Mouse (Mus musculus) neural tube, embryonic 12.5 days (tissue): ENCODE data around the gene Pitpna. TPM values are rescaled to one million over a fixed set of nuclear protein-coding genes. Genes with fewer than 3 reads are reported as not detected.
"Not testable (repeated sequence)": the region's sequence is repeated elsewhere in the genome, so short reads cannot be mapped to it uniquely, and the experiment has no call there.

Source experiments
- ATAC-seq: fragments of 200-750 bp; cut with Nextera tagmentation; 2 replicates; pipeline ENCODE4 v1.8.0; 2017; ENCODE audit warnings: low read depth, mild to moderate bottlenecking, moderate TSS enrichment, moderate library complexity; ENCODE audit not compliant: low FRiP score
- H3K27ac ChIP-seq: fragments of 300-500 bp; sonication (generic); 2 replicates; pipeline ENCODE4 v1.5.1; 2016
- H3K27me3 ChIP-seq: fragments of 300-500 bp; sonication (generic); replicated peaks from 2 replicates; pipeline ENCODE4 v1.6.1; 2016; ENCODE audit warnings: mild to moderate bottlenecking
- H3K36me3 ChIP-seq: fragments of 300-500 bp; sonication (generic); 2 replicates; pipeline ENCODE4 v1.6.1; 2016; ENCODE audit warnings: mild to moderate bottlenecking
- H3K4me1 ChIP-seq: fragments of 300-500 bp; sonication (generic); 2 replicates; pipeline ENCODE4 v1.6.1; 2016
- H3K4me2 ChIP-seq: fragments of 300-500 bp; sonication (generic); replicated peaks from 2 replicates; pipeline ENCODE4 v1.6.1; 2016; ENCODE audit warnings: mild to moderate bottlenecking
- H3K4me3 ChIP-seq: fragments of 300-500 bp; sonication (generic); 2 replicates; pipeline ENCODE4 v1.5.1; 2016
- H3K9ac ChIP-seq: fragments of 300-500 bp; sonication (generic); 2 replicates; pipeline ENCODE4 v1.6.1; 2016; ENCODE audit warnings: mild to moderate bottlenecking
- H3K9me3 ChIP-seq: fragments of 300-500 bp; sonication (generic); 2 replicates; pipeline ENCODE4 v1.6.1; 2016; ENCODE audit warnings: mild to moderate bottlenecking
- WGBS: fragments of 180-500 bp; shearing (Covaris S2); methylation state at CpG from one replicate; pipeline ENCODE4 v1.1.7; 2016; 5-methylcytosine and 5-hydroxymethylcytosine counted together
- polyA plus RNA-seq: library from polyadenylated mRNA; unstranded; fragments of >200 nt; fragmentation: Nextera tagmentation; extraction: Ambion mirVana; gene quantifications from 2 replicates; pipeline ENCODE4 v1.2.1, GENCODE M21; 2016

Pitpna gene
- polyA plus RNA-seq, 1 experiment from 2014 or later: 140 TPM

DNA sequence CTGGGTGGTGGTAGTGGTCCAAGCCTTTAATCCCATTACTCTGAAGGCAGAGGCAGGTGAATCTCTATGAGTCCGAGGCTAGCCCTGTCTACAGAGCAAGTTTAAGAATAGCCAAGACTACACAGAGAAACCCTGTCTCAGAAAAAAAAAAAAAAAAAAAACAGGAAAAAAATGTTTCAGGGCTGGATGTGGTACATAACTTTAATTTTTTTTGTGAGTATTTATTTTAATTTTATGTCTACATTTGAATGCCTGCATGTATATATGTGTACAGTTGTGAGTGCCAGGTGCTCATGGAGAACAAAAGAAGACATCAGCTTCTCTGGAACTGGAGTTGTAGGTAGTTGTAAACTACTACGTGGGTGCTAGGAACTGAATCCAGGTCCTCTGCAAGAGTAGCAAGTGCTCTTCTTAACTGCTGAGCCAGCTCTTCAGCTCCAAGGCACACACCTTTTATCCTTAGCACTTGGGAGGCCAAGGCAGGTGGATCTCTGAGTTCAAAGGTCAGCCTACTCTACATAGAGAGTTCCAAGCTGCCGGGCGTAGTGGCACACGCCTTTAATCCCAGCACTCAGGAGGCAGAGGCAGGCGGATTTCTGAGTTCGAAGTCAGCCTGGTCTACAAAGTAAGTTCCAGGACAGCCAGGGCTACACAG, 6.3 kb upstream of the Pitpna start:
- Histone ChIP-seq H3K4me2 (no peak overlapping the region), H3K36me3 (no peaks in the 10 kb centered on the region), H3K9ac (no peak overlapping the region), H3K4me3 (no peak overlapping the region), H3K27ac (no peak overlapping the region), H3K27me3 (no peaks in the 10 kb centered on the region), H3K4me1 (0 out of 2 replicates have a peak, but pooled peaks cover 8% of the 10 kb centered on the region), H3K9me3 (no peaks in the 10 kb centered on the region)
- WGBS: 95% methylated on average over 7 of the region's 7 CpGs
- ATAC-seq: no peak

DNA sequence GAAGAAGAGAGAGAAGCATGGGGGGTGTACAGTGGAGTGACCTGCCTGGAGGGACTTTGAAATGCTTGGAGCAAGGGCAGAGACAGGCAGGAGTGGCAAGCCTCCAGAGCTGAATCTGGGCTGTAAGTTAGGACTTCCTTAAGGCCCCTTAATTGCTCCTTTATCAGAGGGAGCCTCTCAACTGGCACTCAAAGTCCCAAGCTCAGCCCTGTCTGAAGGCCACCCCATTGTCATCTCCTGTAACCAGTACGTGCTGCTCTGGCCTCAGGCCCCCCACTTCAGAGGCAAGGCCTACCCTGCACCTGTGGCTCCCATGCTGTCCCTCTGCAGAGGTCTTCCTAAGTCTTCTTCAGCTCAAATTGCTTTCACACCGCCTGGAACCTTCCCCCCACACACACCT, 4.4 kb upstream of the Pitpna start:
- H3K4me3 ChIP-seq: no peak overlapping the region
- peaks cover 15% of the 10 kb centered on the region for H3K4me1 ChIP-seq
- no peak overlapping the region for H3K9ac ChIP-seq
- no peak for ATAC-seq
- WGBS: 79% methylated on average over 2 of the region's 2 CpGs
- H3K27me3 ChIP-seq: no peaks in the 10 kb centered on the region
- no peak overlapping the region for H3K4me2 ChIP-seq
- no peaks in the 10 kb centered on the region for H3K36me3 ChIP-seq
- H3K9me3 ChIP-seq: no peaks in the 10 kb centered on the region
- no peak overlapping the region for H3K27ac ChIP-seq

DNA sequence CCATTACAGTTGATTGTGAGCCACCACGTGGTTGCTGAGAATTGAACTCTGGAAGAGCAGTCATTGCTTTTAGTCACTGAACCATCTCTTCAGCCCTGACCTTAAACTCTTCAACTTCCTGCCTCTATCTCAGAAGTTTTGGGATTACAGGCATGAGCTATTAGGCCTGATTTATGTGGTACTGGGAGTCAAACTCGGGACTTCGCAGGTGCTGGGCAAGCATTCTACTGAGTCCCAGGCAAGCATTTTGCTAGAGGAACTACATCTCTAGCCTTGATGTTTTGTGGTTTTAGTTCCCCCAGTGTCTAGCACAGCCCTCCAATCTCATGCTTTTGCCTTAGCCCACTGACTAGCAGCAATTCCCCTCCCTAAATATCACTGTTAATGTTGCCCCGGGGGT, 2.8 kb upstream of the Pitpna start:
- WGBS: 77% methylated on average over 4 of the region's 4 CpGs
- Histone ChIP-seq H3K27me3 (no peaks in the 10 kb centered on the region), H3K4me3 (no peak overlapping the region), H3K4me1 (peaks cover 19% of the 10 kb centered on the region), H3K36me3 (no peaks in the 10 kb centered on the region), H3K27ac (no peak overlapping the region), H3K9ac (no peak overlapping the region), H3K9me3 (no peaks in the 10 kb centered on the region), H3K4me2 (no peak overlapping the region)
- ATAC-seq: no peak

DNA sequence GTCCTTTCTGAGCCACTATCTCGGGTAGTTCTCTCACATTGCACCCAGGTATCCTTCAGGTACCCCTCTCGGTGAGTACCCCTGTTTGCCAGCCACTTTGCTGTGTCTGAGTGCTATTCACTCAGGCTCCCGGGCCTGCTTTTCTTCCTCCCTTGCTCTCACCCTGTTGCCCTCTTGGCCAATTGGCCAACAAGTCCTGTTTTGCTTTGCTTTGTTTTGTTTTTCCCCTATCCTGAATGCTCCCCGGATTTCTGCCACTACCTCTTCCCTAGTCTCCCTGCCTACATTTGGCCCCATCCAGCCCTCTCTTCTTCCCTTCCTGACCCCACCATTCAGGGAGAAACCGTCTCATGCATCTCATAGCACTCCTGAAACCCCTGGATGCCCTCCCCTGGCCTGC, 1.9 kb upstream of the Pitpna start:
- H3K4me3 ChIP-seq: no peak overlapping the region
- H3K27ac ChIP-seq: no peak overlapping the region
- no peak overlapping the region for H3K9ac ChIP-seq
- no peaks in the 10 kb centered on the region for H3K27me3 ChIP-seq
- H3K4me2 ChIP-seq: no peak overlapping the region
- H3K4me1 ChIP-seq: peaks cover 19% of the 10 kb centered on the region
- no peak for ATAC-seq
- WGBS: 82% methylated on average over 5 of the region's 5 CpGs
- no peaks in the 10 kb centered on the region for H3K9me3 ChIP-seq
- no peaks in the 10 kb centered on the region for H3K36me3 ChIP-seq

DNA sequence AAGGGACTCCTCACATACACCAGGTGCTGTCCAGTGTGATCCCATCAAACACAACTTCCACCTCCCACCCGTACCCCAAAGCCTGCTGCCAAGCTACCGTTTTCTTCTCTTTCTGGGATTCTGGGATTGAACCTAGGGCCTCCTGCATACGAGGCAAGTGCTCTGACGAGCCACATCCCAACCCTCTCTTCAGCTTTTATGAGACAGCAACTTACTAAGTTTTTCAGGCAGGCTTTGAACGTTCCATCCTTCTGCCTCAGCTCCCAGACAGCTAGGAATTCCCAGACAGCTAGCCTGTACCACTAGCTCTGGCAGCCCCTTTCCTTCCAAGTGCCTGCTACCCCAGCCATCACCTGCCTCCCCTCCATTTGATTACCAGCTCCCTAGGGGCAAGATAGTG, 934 bp upstream of the Pitpna start:
- Histone ChIP-seq H3K36me3 (no peaks in the 10 kb centered on the region), H3K4me3 (no peak overlapping the region), H3K9ac (no peak overlapping the region), H3K9me3 (no peaks in the 10 kb centered on the region), H3K27me3 (no peaks in the 10 kb centered on the region), H3K27ac (no peak overlapping the region), H3K4me2 (no peak overlapping the region), H3K4me1 (peaks cover 19% of the 10 kb centered on the region)
- no peak for ATAC-seq
- WGBS: 88% methylated on average over 5 of the region's 5 CpGs

DNA sequence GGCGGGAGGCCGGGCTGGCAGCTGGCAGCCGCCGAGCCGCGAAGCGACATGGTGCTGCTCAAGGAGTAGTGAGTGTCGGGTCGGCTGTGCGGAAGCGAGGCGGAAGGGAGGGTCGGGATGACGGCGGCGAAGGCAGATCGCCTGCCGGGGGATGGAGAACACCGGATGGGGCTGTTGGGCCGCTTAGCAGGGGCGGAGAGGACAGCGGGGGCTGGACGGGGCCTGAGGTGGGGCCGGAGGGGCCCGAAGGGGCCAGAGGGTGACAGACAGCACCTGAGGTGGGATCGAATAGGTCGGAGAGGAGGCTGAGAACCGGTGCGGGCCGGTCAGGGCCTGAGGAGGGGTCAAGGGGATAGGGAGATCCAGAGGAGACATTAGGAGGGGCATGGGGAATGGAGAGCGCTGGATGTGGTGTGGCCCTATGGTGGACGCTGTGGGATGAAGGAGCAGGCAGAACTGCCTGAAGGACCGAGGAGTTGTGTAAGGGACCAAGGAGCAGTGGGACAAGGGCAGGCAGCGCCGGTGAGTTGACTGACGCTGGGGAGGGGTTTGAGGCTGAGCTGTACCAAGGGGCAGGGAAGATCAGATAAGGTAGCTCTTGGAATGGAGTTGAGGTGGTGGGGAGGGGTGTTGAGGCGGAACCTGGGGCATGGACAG, 516 bp downstream of the Pitpna start:
- peak overlapping the region; percentile 95 for H3K9ac ChIP-seq
- H3K27ac ChIP-seq: peak overlapping the region; percentile 87
- peak overlapping the region; percentile 97 for H3K4me2 ChIP-seq
- 1% methylated on average over 37 of the region's 37 CpGs for WGBS
- H3K36me3 ChIP-seq: peaks cover 14% of the 10 kb centered on the region
- peaks cover 19% of the 10 kb centered on the region for H3K4me1 ChIP-seq
- no peaks in the 10 kb centered on the region for H3K27me3 ChIP-seq
- H3K4me3 ChIP-seq: peak overlapping the region; percentile 97
- no peaks in the 10 kb centered on the region for H3K9me3 ChIP-seq
- peak; percentile 69 for ATAC-seq

DNA sequence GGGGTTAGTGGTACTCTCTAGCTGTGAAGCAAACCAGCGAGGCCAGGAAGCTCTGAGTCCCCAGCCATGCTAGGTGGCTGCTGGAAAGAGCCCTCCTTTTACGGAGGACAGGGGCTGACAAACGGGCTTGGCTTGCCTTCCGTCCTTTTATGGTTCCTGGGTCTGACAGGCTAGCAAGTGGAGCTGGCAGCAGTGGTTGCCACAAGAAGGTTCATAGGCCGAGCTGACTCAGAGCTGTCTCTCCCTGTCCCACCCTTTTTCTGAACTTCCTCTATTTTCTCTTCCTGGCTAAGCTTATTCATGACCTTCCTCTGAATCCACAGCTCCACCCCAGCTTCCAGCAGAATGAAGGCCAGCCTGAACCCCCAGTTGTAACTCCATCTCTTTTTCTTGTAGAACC, 4.7 kb downstream of the Pitpna start:
- no peaks in the 10 kb centered on the region for H3K9me3 ChIP-seq
- no peak overlapping the region for H3K4me3 ChIP-seq
- peaks cover 16% of the 10 kb centered on the region for H3K4me1 ChIP-seq
- H3K36me3 ChIP-seq: peaks cover 45% of the 10 kb centered on the region
- H3K9ac ChIP-seq: no peak overlapping the region
- H3K27ac ChIP-seq: no peak overlapping the region
- H3K4me2 ChIP-seq: no peak overlapping the region
- no peaks in the 10 kb centered on the region for H3K27me3 ChIP-seq
- no peak for ATAC-seq
- WGBS: 84% methylated on average over 5 of the region's 5 CpGs

DNA sequence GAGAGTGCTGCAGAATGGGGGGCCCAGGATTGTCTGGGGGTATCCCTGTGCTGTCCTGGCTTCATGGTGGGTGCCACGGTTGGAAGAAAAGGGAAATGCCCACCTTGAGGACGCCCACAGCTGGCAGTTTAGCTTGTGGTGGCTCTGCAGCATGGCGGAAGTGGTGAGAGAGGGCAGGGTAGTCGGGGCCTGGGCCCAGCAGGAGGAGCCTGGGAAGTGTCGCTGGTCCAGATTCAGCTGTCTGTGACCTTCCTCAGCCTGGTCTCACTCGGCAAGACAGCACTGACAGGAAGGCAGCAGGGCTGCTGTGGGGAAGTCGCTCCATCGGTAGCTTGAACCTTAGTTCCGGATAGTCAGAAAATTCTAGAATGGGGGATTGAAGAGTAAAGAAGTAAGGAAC, 6.5 kb downstream of the Pitpna start:
- Histone ChIP-seq H3K4me1 (peaks cover 3% of the 10 kb centered on the region), H3K9me3 (no peaks in the 10 kb centered on the region), H3K4me3 (no peak overlapping the region), H3K27ac (no peak overlapping the region), H3K4me2 (no peak overlapping the region), H3K9ac (no peak overlapping the region), H3K36me3 (peaks cover 59% of the 10 kb centered on the region), H3K27me3 (no peaks in the 10 kb centered on the region)
- WGBS: 86% methylated on average over 9 of the region's 9 CpGs
- no peak for ATAC-seq

DNA sequence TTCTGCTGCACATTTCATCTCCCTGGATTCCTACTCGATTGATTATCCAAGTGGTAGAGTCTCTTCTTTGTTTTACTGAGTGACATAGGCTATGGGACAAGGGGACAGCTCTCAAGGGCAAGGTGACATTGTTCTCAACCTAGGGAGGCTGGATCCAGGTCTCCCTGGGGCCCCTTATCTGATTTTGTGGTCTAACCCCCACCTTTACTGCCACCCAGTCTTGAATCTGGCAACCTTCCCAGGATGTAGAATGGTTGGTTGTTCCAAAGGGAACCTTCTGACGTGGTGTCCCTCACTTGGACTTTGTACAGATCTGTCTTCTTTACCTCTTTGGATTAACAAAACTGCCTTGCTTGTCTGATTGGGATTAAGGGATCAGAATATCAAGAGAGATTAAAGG, 7.5 kb downstream of the Pitpna start:
- Histone ChIP-seq H3K27ac (no peak overlapping the region), H3K36me3 (peaks cover 65% of the 10 kb centered on the region), H3K27me3 (no peaks in the 10 kb centered on the region), H3K9me3 (no peaks in the 10 kb centered on the region), H3K4me2 (no peak overlapping the region), H3K9ac (no peak overlapping the region), H3K4me1 (no peaks in the 10 kb centered on the region), H3K4me3 (no peak overlapping the region)
- ATAC-seq: no peak
- WGBS: 87% methylated on average over 2 of the region's 2 CpGs

DNA sequence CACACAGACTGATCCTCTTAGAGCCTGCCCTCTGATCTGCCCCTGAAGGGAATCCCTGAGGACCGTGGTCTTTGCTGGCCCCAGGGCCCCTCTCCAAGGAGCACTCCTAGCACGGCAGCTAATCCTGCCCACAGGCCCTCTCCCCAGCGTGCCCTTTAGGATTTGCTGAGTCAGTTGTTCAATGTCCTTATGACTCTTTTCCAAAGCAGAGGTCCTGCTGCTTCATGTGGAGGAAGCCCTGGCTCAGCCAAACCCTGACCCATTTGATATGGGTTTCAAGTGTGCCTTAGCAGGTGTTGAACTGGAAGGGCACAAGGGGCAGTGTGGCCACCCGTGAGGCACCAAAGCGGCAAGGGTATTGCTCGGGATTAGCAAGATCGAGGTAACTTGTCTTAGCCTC, 7.9 kb downstream of the Pitpna start:
- Histone ChIP-seq H3K27ac (no peak overlapping the region), H3K9ac (no peak overlapping the region), H3K9me3 (no peaks in the 10 kb centered on the region), H3K36me3 (peaks cover 69% of the 10 kb centered on the region), H3K4me1 (no peaks in the 10 kb centered on the region), H3K4me2 (no peak overlapping the region), H3K4me3 (no peak overlapping the region), H3K27me3 (no peaks in the 10 kb centered on the region)
- ATAC-seq: no peak
- 87% methylated on average over 7 of the region's 7 CpGs for WGBS

DNA sequence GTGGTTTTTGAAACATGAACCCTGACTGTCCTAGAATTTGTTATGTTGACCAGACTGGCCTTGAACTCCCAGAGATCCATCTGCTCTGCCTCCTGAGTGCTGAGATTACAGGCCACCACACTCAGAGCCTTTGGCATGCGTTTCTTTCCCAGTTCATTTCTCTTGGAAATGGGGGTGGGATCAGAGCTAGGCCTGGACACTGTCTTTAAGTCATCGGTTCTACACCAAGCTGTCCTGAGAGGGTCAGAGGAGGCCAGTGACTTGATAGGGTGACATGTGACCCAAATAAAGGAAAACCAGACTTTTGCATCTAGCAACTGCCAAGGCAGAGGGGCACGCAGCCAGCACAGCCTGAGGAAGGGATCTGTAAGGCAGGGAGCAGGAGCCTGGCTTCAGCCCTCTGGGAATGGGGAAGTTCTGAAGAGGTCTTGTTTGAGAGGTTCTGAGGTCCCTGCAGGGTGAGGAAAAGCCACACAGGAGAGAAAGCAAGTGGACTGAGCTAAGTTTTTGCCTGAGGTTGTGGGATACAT, 8.9 kb downstream of the Pitpna start:
- Histone ChIP-seq H3K9me3 (no peaks in the 10 kb centered on the region), H3K27me3 (no peaks in the 10 kb centered on the region), H3K36me3 (peaks cover 78% of the 10 kb centered on the region), H3K27ac (no peak overlapping the region), H3K4me2 (no peak overlapping the region), H3K9ac (no peak overlapping the region), H3K4me3 (no peak overlapping the region), H3K4me1 (no peaks in the 10 kb centered on the region)
- 85% methylated on average over 3 of the region's 3 CpGs for WGBS
- ATAC-seq: no peak

DNA sequence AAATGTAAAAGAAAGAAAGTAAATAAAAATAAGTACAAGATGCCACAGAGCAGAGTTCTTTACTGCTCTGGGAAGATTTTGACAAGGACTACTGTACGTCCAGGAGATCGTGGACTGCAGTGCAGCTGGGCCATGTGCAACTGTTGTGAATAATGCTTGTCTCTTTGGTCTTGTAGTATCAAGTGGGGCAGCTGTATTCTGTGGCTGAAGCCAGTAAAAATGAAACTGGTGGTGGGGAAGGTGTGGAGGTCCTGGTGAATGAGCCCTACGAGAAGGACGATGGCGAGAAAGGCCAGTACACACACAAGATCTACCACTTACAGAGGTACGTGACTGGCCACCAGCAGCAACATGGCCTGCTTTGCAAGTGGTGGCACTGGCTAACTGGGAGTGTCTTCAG, 10.1 kb downstream of the Pitpna start:
- H3K4me3 ChIP-seq: no peak overlapping the region
- no peak overlapping the region for H3K9ac ChIP-seq
- no peak for ATAC-seq
- H3K36me3 ChIP-seq: peaks cover 80% of the 10 kb centered on the region
- WGBS: 90% methylated on average over 6 of the region's 6 CpGs
- no peaks in the 10 kb centered on the region for H3K27me3 ChIP-seq
- H3K27ac ChIP-seq: no peak overlapping the region
- H3K4me1 ChIP-seq: no peaks in the 10 kb centered on the region
- H3K4me2 ChIP-seq: no peak overlapping the region
- no peaks in the 10 kb centered on the region for H3K9me3 ChIP-seq

DNA sequence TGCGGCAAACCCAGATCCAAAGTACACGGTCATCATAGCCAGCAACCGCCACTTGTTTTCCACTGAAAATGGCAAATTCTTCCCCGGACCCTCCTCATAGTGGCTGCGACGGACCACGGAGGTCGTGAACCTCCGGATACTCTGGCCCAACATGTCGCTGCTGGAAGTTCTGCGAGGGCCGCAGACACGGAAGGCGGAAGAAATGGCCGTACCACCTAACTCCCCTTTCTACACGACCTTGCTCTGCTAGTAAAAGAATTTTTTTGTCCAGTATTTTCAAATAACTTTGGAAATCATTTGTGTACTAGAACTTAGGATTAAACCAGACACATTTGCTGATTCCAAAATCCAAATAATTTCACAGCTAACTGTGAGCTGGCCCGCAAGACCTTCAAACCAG, 11.9 kb downstream of the Pitpna start:
- not testable (repeated sequence) for H3K9ac ChIP-seq, ATAC-seq, H3K4me2 ChIP-seq, H3K9me3 ChIP-seq, H3K27me3 ChIP-seq, H3K4me3 ChIP-seq, H3K4me1 ChIP-seq, H3K27ac ChIP-seq
- peaks cover 71% of the 10 kb centered on the region for H3K36me3 ChIP-seq
- WGBS: 96% methylated on average over 17 of the region's 17 CpGs
